ENCODE assay signal across 8 mouse cellular contexts in genomic region chr1:106796542-106796924, GRCm38 (mm10). TPM values are rescaled to one million over a fixed set of nuclear protein-coding genes. Genes with fewer than 3 reads are reported as not detected.
DNase-seq lines count a peak whose midpoint lies in the region; ATAC-seq and TF ChIP-seq lines count a peak whose summit lies in the region.

Vps4b (minus strand) TSS chr1:106796728.

- no peaks in the 10 kb centered on the region for H3K27me3 ChIP-seq in forebrain, embryonic 15.5 days

- peak; percentile 91 for DNase-seq in ES-E14 (ENCODE audit: low read depth, low spot score)
- DNase-seq in cerebellum, adult 11-12 months, result peak; percentile 88
- peak; percentile 87 for DNase-seq in heart, postnatal 25 days (ENCODE audit: low spot score)
- DNase-seq in layer of hippocampus, adult 18-20 months (ENCODE audit: low spot score in 2 of 2), result peak; percentile 87 to 95
- peak; percentile 91 for DNase-seq in lung, adult 2 months
- peak; percentile 86 to 93 for DNase-seq in thymus, adult 18-20 months

- H3K4me1 ChIP-seq in ES-E14 (ENCODE audit: control insufficient read depth in 2 of 2, insufficient read depth in 2 of 2, low read length in 2 of 2, poor library complexity in 1 of 2), result 0 out of 4 replicates have a peak, but pooled peaks cover 0 to 4% of the 10 kb centered on the region in 2 experiments
- peaks cover 29% of the 10 kb centered on the region for H3K4me1 ChIP-seq in forebrain, embryonic 15.5 days
- H3K4me1 ChIP-seq in lung, adult 2 months (ENCODE audit: control insufficient read depth, insufficient read depth, low read length), result peaks cover 5% of the 10 kb centered on the region

- peak within 1 kb of the TSS; percentile 99 for H3K9ac ChIP-seq in ES-E14 (ENCODE audit: insufficient read depth, low read depth, low read length, poor library complexity, severe bottlenecking)
- peak within 1 kb of the TSS; percentile 89 for H3K9ac ChIP-seq in forebrain, embryonic 15.5 days (replicated peaks)

- in situ Hi-C loops in ES-E14 (cut with MboI; ENCODE audit: low sequenced_read_pairs in 2 of 2, unreplicated experiment in 2 of 2), result no loop called here

- TF ChIP-seq CTCF in lung, adult 2 months (IDR thresholded peaks at IDR 0.05; ENCODE audit: insufficient read depth, low read length), result no peak

- peak within 1 kb of the TSS; percentile 93 for H3K27ac ChIP-seq in ES-E14 (ENCODE audit: insufficient read depth, low read depth, low read length, poor library complexity, severe bottlenecking)
- peak within 1 kb of the TSS; percentile 84 for H3K27ac ChIP-seq in forebrain, embryonic 15.5 days (replicated peaks)

- peak; percentile 99 for ATAC-seq in forebrain, embryonic 15.5 days (replicated peaks)
- peak; percentile 99 for ATAC-seq in neutrophil, adult 5-6 weeks (ENCODE audit: extremely low read depth, insufficient number of reproducible peaks, low FRiP score, poor library complexity, severe bottlenecking)

- under 1% methylated on average over 23 of the region's 23 CpGs for WGBS in forebrain, embryonic 15.5 days
- WGBS in lung, adult 2 months, result under 1% methylated on average over 23 of the region's 23 CpGs

- peak within 1 kb of the TSS; percentile 52 for H3K4me2 ChIP-seq in forebrain, embryonic 15.5 days (replicated peaks)

- no peaks in the 10 kb centered on the region for H3K9me3 ChIP-seq in ES-E14 (ENCODE audit: control insufficient read depth, insufficient read depth, low read depth, low read length)
- H3K9me3 ChIP-seq in forebrain, embryonic 15.5 days, result no peaks in the 10 kb centered on the region

- intact Hi-C loops in heart, postnatal 25 days (cut with DNase I), result loop anchor here (1.0 kb wide), 1 partner anchor 35 kb away; no protein-coding TSS in a partner anchor

- H3K36me3 ChIP-seq in ES-E14 (ENCODE audit: control insufficient read depth, insufficient read depth, low read length, poor library complexity, severe bottlenecking), result no peaks in the 10 kb centered on the region; the same call in 1 of the 2 replicates
- no peaks in the 10 kb centered on the region for H3K36me3 ChIP-seq in forebrain, embryonic 15.5 days

- TF ChIP-seq POLR2A in lung, adult 2 months (IDR thresholded peaks at IDR 0.05; ENCODE audit: borderline replicate concordance, extremely low read depth, low read depth, low read length), result peak; percentile 74; the same call in 1 of the 2 replicates

- peak within 1 kb of the TSS; percentile 80 to 100 for H3K4me3 ChIP-seq in ES-E14 (ENCODE audit: insufficient read depth in 1 of 2, low read depth in 1 of 2, low read length in 2 of 2, poor library complexity in 1 of 2, severe bottlenecking in 1 of 2)
- peak within 1 kb of the TSS; percentile 91 for H3K4me3 ChIP-seq in forebrain, embryonic 15.5 days
- peak within 1 kb of the TSS; percentile 76 for H3K4me3 ChIP-seq in lung, adult 2 months (replicated peaks; ENCODE audit: extremely low read depth, low read depth, low read length)

TF ChIP-seq in ES-E14, 5 proteins besides CTCF, POLR2A, EP300 and RAD21:
- TF ChIP-seq ZNF384 (IDR thresholded peaks at IDR 0.05; ENCODE audit: low read depth, low read length), result no peak
- peak; percentile 99 for TF ChIP-seq CHD2 (IDR thresholded peaks at IDR 0.05; ENCODE audit: low read depth, low read length)
- TF ChIP-seq ZC3H11A (IDR thresholded peaks at IDR 0.05; ENCODE audit: borderline replicate concordance, low read depth, low read length), result no peak
- no peak for TF ChIP-seq MAFK (IDR thresholded peaks at IDR 0.05; ENCODE audit: insufficient read depth, low read depth, low read length)
- 0 out of 2 replicates have a peak, but pooled peaks have one; percentile 23 for TF ChIP-seq HCFC1 (IDR thresholded peaks at IDR 0.05; ENCODE audit: borderline replicate concordance, insufficient read depth, low read length)

RNA-seq across cellular contexts. Expression of gene Vps4b, which starts in this region (rescaled TPM):
- total RNA-seq in ES-E14 (2012; rRNA removed), result 42.1 and 56.3 TPM in 2 replicates
- 44.8 and 49.0 TPM in 2 replicates for polyA plus RNA-seq in forebrain, embryonic 15.5 days (2015; fragmentation: Nextera tagmentation; extraction: Ambion mirVana)
- total RNA-seq in heart, postnatal 25 days (2021), result 10 to 100 TPM; 27.6 to 31.6 TPM
- total RNA-seq in layer of hippocampus, adult 18-20 months (2021), result 10 to 100 TPM; 51.6 to 57.9 TPM
- 14.6 and 18.0 TPM in 2 replicates for polyA plus RNA-seq in lung, adult 2 months (2012; rRNA removed)
- 156 and 183 TPM in 2 replicates for total RNA-seq in neutrophil, adult 5-6 weeks (2017)

Comparison
In these comparisons a context has a peak if more than half of its experiments do, and no peak if none do; other contexts are left out.
1. Peak in every context shown above with its lines: DNase-seq, ATAC-seq, H3K4me3 ChIP-seq and H3K27ac ChIP-seq.